Mouse (Mus musculus) heart, postnatal 10 days (tissue): Measurements from ENCODE around the gene Trappc10. TPM values are rescaled to one million over a fixed set of nuclear protein-coding genes. Genes with fewer than 3 reads are reported as not detected.
"Not testable (repeated sequence)": the region's sequence is repeated elsewhere in the genome, so short reads cannot be mapped to it uniquely, and the experiment has no call there.

Experiments
- DNase-seq, 2 experiments: peaks; one replicate each; pipeline ENCODE4 v3.0.0; 2021
- intact Hi-C: fragments of 180-260 bp; cut with DNase I; formaldehyde crosslinking; loops from one replicate; pipeline ENCODE4 v1.15.1; 2025
- total RNA-seq, 2 experiments: library from RNA; stranded (reverse); gene quantifications; 2 replicates each; pipeline ENCODE4 v1.2.3; 2021

Gene Trappc10
- total RNA-seq, 2 experiments from 2014 or later = 37.9 to 38.1 TPM

DNA sequence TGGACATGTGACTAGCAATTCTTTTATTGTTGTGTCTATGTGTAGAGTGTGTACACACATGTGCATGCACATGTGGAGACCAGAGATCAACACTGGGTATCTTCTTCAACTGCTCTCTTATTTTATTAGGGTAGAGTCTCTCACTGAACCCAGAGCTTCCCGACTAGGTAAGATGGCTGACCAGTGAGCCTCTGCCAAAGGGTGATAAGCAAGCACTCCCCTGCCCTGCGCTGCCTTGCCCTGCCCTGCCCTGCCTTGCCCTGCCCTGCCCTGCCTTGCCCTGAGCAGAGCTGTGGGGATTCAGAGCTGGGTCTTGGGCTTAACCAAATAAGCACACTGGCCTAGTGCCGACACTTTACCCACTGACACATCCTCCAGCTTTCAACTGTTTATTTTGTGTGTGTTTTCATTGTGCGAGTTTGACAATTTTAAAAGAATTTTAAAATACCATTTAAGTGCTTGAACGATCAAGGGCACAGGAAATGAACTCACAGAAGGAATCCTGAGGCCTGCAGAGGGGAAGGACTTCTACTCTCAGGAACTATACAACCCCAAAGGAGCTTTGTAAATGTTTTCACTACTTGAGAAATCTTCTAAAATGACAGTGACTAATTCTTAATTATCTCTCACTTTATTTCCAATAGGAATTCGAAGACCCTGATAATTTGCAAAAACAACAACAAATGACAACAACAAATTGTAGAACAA lies 27.9 kb downstream of the Trappc10 start:
- intact Hi-C loops = no loop called here

DNA sequence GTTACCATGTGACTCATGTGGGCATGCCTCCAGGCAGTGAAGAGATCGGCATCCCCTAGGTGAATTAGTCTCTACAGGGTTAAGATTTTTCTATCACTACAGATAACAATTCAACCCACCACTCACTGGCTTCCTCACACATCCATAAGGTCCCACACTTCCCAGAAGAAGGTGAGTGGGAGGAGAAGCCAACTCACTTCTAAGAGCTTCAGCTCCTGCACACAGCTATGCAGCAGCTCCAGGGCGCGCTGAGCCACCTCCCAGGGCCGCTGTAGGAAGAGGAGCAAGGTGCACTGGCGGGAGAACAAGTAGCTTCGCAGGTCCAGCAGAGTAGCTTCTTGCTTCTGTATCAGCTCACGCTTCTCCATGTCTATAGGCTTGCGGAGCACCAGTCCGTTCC lies 30.1 kb downstream of the Trappc10 start:
- intact Hi-C loops = no loop called here
- no peak for DNase-seq

More for the DNA sequence above, 27.9 kb downstream of the Trappc10 start:
- DNase-seq = no peak

DNA sequence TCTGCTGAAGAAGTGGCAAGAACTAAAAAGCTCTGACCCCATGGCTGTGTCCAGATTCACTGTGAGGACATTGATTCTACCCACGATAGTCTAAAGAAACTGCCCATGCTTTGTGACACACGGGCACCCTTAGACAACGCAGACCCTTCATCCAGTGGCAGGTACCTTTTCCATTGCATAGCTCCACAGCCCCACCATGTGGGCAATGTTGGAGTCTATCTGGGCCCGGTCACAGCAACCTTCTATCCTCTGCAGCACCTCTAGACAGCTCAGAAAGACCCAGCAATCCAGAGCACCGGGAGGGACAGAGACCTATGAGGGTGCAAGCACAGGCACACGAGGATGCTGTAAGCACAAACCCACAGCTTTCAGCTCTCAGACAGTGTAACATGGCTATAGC lies 33.1 kb downstream of the Trappc10 start:
- intact Hi-C loops = no loop called here
- DNase-seq = peak; percentile 10 to 25

DNA sequence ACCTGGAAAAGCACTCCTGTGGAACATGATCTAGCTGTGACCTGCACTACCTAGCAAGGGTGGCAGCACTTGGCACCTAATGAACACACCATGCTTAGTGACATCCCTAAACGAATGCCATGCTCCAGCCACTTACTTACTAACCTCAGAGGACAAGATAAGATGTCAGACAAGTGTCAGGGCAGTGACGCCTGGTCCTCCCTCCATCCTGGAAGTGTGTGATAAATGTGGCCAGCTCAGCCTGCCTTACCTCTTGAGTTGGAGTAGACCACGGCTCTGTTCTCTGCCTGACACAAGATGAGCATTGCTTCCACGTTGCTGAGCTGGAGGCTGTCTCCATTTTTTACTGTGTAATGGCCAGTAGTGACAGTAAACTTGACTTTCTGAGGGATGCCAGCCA lies 43.3 kb downstream of the Trappc10 start:
- intact Hi-C loops = no loop called here
- DNase-seq = no peak

- DNase-seq = no peak
- intact Hi-C loops = no loop called here
Observed at GRCm38 (mm10) chr10:78192933-78193332, 51.5 kb downstream of the Trappc10 start.

GRCm38 (mm10) chr10:78186076-78186475 lies 58.4 kb downstream of the Trappc10 start:
- intact Hi-C loops = loop anchor here (2.0 kb wide), 1 partner anchor 57 kb away; no protein-coding TSS in a partner anchor
- DNase-seq = not testable (repeated sequence)

GRCm38 (mm10) chr10:78185381-78185725 lies 59.1 kb downstream of the Trappc10 start:
- no peak for DNase-seq
- intact Hi-C loops = no loop called here

GRCm38 (mm10) chr10:78184531-78185380 lies 59.7 kb downstream of the Trappc10 start, which contains the start of gene Pwp2:
Gene Pwp2, minus strand, starts transcription at chr10:78185149.
- intact Hi-C loops = no loop called here

GRCm38 (mm10) chr10:78183577-78183976 lies 60.9 kb downstream of the Trappc10 start:
- no peak for DNase-seq
- intact Hi-C loops = no loop called here

More at GRCm38 (mm10) chr10:78184531-78185380, 59.7 kb downstream of the Trappc10 start, which contains the start of gene Pwp2:
- DNase-seq = peak; percentile 91 to 95

DNA sequence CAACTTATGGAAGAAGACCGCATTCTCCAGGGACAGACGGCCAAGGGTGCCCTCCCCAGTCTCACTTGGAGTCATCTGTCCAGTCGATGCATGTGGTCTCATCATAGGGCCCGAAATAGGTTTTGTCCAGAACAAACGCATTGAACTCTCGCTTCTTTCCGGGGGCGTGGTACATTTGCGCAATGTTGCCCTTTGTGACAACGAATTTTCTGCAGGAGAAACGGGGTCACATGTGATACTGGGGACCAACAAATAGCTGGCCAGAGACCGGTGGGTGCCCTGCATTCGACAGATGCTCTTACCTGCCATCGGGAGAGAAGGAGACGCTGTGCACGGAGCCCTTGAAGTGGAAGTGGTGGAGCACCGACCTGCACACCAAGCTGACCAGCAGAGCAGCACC lies 62.1 kb downstream of the Trappc10 start:
- no peak for DNase-seq
- intact Hi-C loops = no loop called here

DNA sequence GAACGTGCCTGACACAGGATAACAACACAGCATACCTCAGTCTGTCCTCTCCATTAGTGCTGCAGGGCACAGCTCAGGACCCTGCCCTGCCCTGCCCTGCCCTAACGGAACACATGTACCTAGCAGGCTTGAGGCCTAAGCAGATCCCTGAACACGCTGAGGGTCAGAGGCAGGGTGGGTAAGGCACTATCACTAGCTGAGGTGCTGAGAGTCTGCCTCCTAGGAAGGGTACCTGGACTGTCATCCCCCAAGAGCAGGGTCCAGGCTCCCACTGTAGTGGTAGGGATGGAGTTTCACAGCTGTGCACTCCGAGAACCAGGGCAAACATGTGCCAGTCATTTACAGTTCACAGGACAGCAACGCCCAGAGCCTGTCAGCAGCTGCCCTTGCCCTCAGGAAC lies 70.0 kb downstream of the Trappc10 start:
- DNase-seq = no peak
- intact Hi-C loops = no loop called here

- no peak for DNase-seq
- intact Hi-C loops = no loop called here
Observed at GRCm38 (mm10) chr10:78171581-78171980, 72.9 kb downstream of the Trappc10 start.

GRCm38 (mm10) chr10:78171057-78171456 lies 73.4 kb downstream of the Trappc10 start:
- intact Hi-C loops = no loop called here
- no peak for DNase-seq

DNA sequence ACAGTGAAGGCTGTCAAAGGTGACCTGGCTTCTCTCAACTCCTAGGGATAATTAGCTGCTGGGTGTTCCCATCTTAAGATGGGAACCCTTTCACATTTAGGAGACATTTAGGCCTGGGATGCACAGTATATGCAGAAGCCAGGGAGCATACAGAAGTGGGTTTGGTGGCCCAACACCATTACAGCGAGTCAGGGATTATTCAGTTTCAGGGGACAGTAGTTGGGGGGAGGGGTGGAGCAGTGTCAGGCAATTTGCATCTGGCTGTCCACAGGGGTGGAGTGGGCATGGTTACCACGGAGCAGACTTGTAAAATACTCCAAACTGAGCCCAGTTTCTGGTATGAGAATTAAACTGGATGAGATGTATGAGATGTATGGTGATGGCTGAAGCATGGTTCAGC lies 74.0 kb downstream of the Trappc10 start:
- DNase-seq = no peak
- intact Hi-C loops = no loop called here

GRCm38 (mm10) chr10:78169281-78170042 lies 75.0 kb downstream of the Trappc10 start, which contains the start of gene D10Jhu81e:
Gene D10Jhu81e, minus strand, starts transcription at chr10:78169782.
- intact Hi-C loops = loop anchor here (10.0 kb wide), 1 partner anchor 545 kb away; the partner anchor contains the start of gene Ube2g2
- DNase-seq = peak; percentile 100

- intact Hi-C loops = loop anchor here (10.0 kb wide), 1 partner anchor 544 kb away; the partner anchor contains the start of gene Ube2g2
- DNase-seq = no peak
Observed at GRCm38 (mm10) chr10:78168792-78169191, 75.6 kb downstream of the Trappc10 start.

- DNase-seq = no peak
- intact Hi-C loops = loop anchor here (10.0 kb wide), 1 partner anchor 543 kb away; the partner anchor contains the start of gene Ube2g2
Observed at GRCm38 (mm10) chr10:78167775-78168174, 76.7 kb downstream of the Trappc10 start.

DNA sequence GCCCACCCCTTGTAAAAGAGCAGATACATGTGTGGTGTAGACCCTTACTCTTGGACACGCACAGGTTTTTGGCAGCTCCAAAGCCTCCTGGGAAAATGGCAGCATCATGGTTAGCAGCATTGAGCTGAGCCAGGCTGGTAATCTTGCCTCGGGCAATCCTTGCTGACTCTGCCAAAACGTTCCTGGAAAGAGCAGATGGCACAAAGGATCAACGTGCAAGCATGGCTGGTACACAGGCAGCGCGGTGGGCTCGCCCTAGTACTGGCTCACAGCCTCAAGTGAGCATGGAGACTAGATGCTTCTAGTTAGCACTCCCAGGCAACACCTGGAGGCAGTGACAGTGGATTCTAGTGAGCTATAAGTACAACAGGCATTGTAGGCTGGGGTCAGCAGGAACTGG lies 77.1 kb downstream of the Trappc10 start:
- intact Hi-C loops = loop anchor here (10.0 kb wide), 1 partner anchor 543 kb away; the partner anchor contains the start of gene Ube2g2
- no peak for DNase-seq

- no peak for DNase-seq
- intact Hi-C loops = loop anchor here (10.0 kb wide), 1 partner anchor 541 kb away; the partner anchor contains the start of gene Ube2g2
Observed at GRCm38 (mm10) chr10:78165256-78166005, 79.0 kb downstream of the Trappc10 start.

- intact Hi-C loops = loop anchor here (10.0 kb wide), 1 partner anchor 540 kb away; the partner anchor contains the start of gene Ube2g2
Observed at GRCm38 (mm10) chr10:78164786-78165185, 79.7 kb downstream of the Trappc10 start.

More at GRCm38 (mm10) chr10:78164786-78165185, 79.7 kb downstream of the Trappc10 start:
- DNase-seq = no peak
